Mouse (Mus musculus) forebrain, embryonic 14.5 days (tissue): Measurements from ENCODE around the gene Galnt10. TPM values are rescaled to one million over a fixed set of nuclear protein-coding genes. Genes with fewer than 3 reads are reported as not detected.
"Not testable (repeated sequence)": the region's sequence is repeated elsewhere in the genome, so short reads cannot be mapped to it uniquely, and the experiment has no call there.

ENCODE experiments used
- ATAC-seq: fragments of 200-750 bp; cut with Nextera tagmentation; 2 replicates; pipeline ENCODE4 v1.8.0; 2017; ENCODE audit warnings: mild to moderate bottlenecking, moderate library complexity
- DNase-seq: peaks from one replicate; pipeline ENCODE4 v3.0.0-alpha.2; 2015; ENCODE audit warnings: low spot score
- H3K27ac ChIP-seq: fragments of 300-500 bp; sonication (generic); 2 replicates; pipeline ENCODE4 v1.5.1; 2014; ENCODE audit warnings: low read depth, mild to moderate bottlenecking, control low read depth, low read length, moderate library complexity
- H3K27me3 ChIP-seq: fragments of 300-500 bp; sonication (generic); replicated peaks from 2 replicates; pipeline ENCODE4 v1.6.1; 2014; ENCODE audit warnings: low read length, control low read depth, mixed read lengths; ENCODE audit not compliant: control insufficient read depth, insufficient read depth
- H3K36me3 ChIP-seq: fragments of 300-500 bp; sonication (generic); 2 replicates; pipeline ENCODE4 v1.6.1; 2014; ENCODE audit warnings: low read length, control low read depth; ENCODE audit not compliant: control insufficient read depth, insufficient read depth
- H3K4me1 ChIP-seq: fragments of 300-500 bp; sonication (generic); 2 replicates; pipeline ENCODE4 v1.6.1; 2014; ENCODE audit warnings: antibody characterized with exemption, low read length, control low read depth; ENCODE audit not compliant: control insufficient read depth, insufficient read depth
- H3K4me2 ChIP-seq: fragments of 300-500 bp; sonication (generic); 2 replicates; pipeline ENCODE4 v1.6.1; 2014; ENCODE audit warnings: mild to moderate bottlenecking, control low read depth, low read length
- H3K4me3 ChIP-seq: fragments of 300-500 bp; sonication (generic); 2 replicates; pipeline ENCODE4 v1.5.1; 2014; ENCODE audit warnings: low read depth, low read length, control low read depth
- H3K9ac ChIP-seq: fragments of 300-500 bp; sonication (generic); 2 replicates; pipeline ENCODE4 v1.6.1; 2014; ENCODE audit warnings: mild to moderate bottlenecking, low read length, control low read depth, moderate library complexity
- H3K9me3 ChIP-seq: fragments of 300-500 bp; sonication (generic); replicated peaks from 2 replicates; pipeline ENCODE4 v1.6.1; 2016; ENCODE audit warnings: low read length, control low read depth, mixed read lengths; ENCODE audit not compliant: control insufficient read depth
- WGBS: fragments of 180-500 bp; shearing (Covaris S2); extraction: QIAGEN DNeasy Blood & Tissue Kit; methylation state at CpG from one replicate; pipeline ENCODE4 v1.1.7; 2014; 5-methylcytosine and 5-hydroxymethylcytosine counted together
- polyA plus RNA-seq: library from polyadenylated mRNA; unstranded; fragments of >200 nt; fragmentation: Nextera tagmentation; extraction: Ambion mirVana; gene quantifications from 2 replicates; pipeline ENCODE4 v1.2.1, GENCODE M21; 2014

Galnt10 gene
- polyA plus RNA-seq, 1 experiment from 2014 or later, result 6.1 TPM

DNA sequence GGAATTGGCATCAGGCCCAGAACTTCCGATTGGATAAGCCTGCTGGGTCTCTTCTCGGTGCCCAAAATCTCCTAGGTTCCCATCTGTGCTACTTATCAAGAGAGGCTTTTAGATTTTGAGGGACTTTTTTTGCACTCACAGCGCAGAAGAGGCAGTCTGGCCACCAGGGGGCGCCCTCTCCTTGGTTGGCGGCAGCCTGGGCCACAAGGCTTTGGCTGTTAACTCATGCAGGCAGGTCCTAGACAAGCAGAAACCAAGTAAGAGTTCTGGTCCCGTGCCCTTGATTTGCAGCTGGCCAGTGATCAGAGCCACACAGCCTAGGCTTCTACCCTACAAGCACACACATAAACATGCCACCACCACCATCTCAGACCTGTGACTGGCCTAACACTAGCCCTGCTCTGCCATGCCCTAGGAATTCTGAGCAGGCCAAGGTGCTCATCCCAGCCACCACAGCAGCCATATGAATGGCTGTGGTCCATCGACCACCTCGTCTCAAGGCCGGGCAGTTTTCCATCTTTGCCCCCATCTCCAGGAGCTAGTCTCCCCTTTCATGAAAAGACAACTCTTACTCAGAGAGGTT, 174.8 kb downstream of the Galnt10 start:
- no peak overlapping the region for H3K9ac ChIP-seq
- no peak overlapping the region for H3K4me3 ChIP-seq
- H3K4me1 ChIP-seq, result no peaks in the 10 kb centered on the region
- H3K9me3 ChIP-seq, result no peaks in the 10 kb centered on the region
- H3K4me2 ChIP-seq, result no peak overlapping the region
- no peaks in the 10 kb centered on the region for H3K36me3 ChIP-seq
- no peak overlapping the region for H3K27ac ChIP-seq
- ATAC-seq, result peak; percentile 34
- 30% methylated on average over 9 of the region's 9 CpGs for WGBS
- H3K27me3 ChIP-seq, result no peaks in the 10 kb centered on the region
- DNase-seq, result peak; percentile 77

DNA sequence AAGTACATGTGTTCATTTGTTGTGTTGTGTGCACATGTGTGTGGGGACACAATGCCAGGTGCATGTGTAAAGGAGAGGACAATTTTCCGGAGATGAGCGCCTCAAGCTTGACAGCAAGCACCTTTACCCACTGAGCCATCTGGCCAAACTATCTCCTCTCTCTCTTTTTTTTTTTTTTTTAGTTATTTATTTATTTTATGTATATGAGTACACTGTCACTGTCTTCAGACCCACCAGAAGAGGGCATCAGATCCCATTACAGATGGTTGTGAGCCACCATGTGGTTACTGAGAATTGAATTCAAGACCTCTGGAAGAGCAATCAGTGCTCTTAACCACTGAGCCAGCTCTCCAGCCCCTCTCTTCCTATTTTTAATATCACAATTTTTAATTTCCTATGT, 177.9 kb downstream of the Galnt10 start:
- H3K36me3 ChIP-seq, H3K27ac ChIP-seq, H3K9me3 ChIP-seq, H3K4me2 ChIP-seq, H3K4me1 ChIP-seq, ATAC-seq, H3K4me3 ChIP-seq, H3K9ac ChIP-seq, DNase-seq: not testable (repeated sequence)
- WGBS, result 90% methylated on average over 2 of the region's 2 CpGs
- peaks cover 20% of the 10 kb centered on the region for H3K27me3 ChIP-seq

DNA sequence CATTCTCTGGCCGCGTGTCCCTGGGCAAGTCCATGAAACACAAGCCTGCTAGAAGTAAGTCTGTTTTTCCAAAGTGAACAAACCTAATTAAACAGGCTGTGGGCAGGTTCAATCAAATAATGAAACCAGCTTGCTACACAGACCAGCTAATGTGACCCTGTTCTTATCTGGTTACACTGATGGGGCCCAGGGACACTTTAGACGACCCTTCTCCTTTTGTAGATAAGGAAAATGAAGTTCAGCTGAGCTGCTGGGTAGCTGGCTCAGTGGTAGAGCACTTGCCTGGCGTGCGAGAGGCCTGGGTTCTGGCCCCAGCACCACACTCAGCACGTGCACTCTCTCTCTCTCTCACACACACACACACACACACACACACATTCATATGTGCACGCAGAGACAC, 178.5 kb downstream of the Galnt10 start:
- 69% methylated on average over 7 of the region's 7 CpGs for WGBS
- Histone ChIP-seq H3K36me3 (no peaks in the 10 kb centered on the region), H3K4me1 (peaks cover 5% of the 10 kb centered on the region; the same call in 1 of the 2 replicates), H3K4me3 (no peak overlapping the region), H3K4me2 (no peak overlapping the region), H3K27me3 (peaks cover 20% of the 10 kb centered on the region), H3K9me3 (no peaks in the 10 kb centered on the region), H3K9ac (no peak overlapping the region), H3K27ac (no peak overlapping the region)
- no peak for DNase-seq
- no peak for ATAC-seq

DNA sequence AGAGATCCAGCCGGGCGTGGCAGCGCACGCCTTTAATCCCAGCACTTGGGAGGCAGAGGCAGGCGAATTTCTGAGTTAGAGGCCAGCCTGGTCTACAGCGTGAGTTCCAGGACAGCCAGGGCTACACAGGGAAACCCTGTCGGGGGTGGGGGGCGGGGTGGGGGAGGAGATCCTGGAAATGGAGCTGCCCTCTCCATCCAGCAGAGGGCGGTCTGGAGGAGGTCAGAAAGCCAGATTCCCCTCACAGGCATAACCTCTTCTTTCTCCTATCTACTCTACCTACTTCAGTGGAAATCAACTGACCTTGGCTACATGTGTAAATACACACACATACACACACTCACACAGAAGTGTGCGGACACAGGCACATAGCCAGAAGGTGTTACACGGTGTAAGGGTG, 180.0 kb downstream of the Galnt10 start:
- not testable (repeated sequence) for H3K9ac ChIP-seq, H3K9me3 ChIP-seq, H3K36me3 ChIP-seq, H3K27ac ChIP-seq, DNase-seq, H3K4me2 ChIP-seq, H3K4me1 ChIP-seq, H3K4me3 ChIP-seq, ATAC-seq
- H3K27me3 ChIP-seq, result peaks cover 32% of the 10 kb centered on the region
- WGBS, result 41% methylated on average over 11 of the region's 11 CpGs

DNA sequence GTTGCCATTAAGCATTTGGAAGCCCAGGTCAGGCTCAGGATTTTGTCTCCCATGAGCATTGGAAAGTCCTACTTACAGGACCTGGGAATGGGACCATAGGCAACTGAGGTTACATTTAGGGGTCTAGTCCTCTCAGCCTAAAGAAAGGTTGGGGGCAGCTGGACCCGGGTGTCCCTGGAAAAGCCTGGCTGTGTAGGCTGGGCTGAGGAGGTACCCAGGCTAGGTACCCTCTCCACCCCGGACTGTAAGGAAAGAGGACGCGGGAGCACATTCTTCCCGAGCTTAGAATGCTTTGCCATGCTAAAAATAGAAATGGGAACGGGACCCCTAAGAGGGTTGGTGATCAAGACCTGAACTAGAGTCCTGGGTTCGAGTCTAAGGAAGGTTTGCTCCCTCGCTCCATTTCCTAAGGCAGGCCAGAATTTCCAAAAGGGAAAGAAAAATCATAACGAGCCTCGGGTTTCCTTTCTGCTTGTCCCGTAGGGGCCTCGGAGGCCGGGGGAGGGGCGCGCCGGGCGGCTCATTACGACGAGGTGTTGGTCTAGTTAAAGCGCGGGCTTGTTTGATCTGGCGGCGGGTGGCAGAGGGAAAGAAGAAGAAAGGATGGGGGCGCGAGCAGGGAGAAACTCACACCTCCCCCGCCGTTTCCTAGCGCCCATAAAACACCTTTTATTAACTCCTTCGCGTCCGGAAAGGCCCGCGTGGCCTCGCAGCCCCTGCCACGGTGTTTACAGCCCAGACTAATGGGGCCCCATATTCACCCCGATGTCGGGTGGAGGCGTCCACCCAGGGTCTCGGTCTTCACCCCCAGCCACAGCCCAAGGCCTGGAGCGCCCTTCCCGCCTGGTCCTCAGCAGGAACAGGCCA, 182.0 kb downstream of the Galnt10 start:
- H3K27ac ChIP-seq, result no peak overlapping the region
- H3K4me2 ChIP-seq, result peak overlapping the region; percentile 42
- peak overlapping the region; percentile 27 for H3K4me3 ChIP-seq
- no peaks in the 10 kb centered on the region for H3K9me3 ChIP-seq
- H3K9ac ChIP-seq, result no peak overlapping the region
- ATAC-seq (peak; percentile 37; the same call in 1 of the 2 replicates), DNase-seq (no peak)
- peaks cover 53% of the 10 kb centered on the region for H3K27me3 ChIP-seq
- H3K36me3 ChIP-seq, result no peaks in the 10 kb centered on the region
- H3K4me1 ChIP-seq, result peaks cover 5% of the 10 kb centered on the region; the same call in 1 of the 2 replicates
- under 1% methylated on average over 41 of the region's 41 CpGs for WGBS

DNA sequence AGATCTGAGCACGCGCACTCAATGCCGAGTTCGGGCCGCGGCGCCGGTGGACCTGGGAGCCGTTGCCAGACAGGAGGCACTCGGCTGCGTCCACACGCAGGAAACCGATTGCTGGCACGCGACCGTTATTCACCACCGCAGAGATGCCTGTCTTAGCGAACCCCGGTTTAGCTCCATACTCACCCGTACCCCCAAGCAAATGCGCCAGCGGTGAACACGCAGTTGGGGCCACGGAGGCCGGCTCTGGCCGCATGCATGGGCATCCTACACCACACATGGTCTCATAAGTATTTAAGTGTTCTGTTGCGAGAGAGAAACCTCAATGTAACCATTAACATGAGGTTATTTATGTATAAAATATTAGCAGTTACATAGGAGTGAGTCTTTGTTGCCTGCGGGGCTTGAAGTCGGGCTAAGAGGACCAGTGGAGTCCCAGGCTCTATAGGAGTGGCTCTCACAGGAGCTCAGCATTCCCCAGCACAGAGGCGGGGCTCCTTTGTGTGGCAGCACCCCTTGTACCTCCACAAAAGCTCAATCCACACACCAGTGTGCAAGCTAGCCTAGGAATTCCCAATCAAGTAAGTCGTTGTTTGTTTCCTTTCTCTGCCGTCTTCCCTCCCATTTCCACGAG, 182.8 kb downstream of the Galnt10 start:
- Histone ChIP-seq H3K27ac (no peak overlapping the region), H3K9ac (no peak overlapping the region), H3K4me1 (peaks cover 5% of the 10 kb centered on the region; the same call in 1 of the 2 replicates), H3K27me3 (peaks cover 60% of the 10 kb centered on the region), H3K4me3 (peak overlapping the region; percentile 27), H3K9me3 (no peaks in the 10 kb centered on the region), H3K4me2 (peak overlapping the region; percentile 42), H3K36me3 (no peaks in the 10 kb centered on the region)
- ATAC-seq (peak; percentile 5; the same call in 1 of the 2 replicates), DNase-seq (peak; percentile 23)
- under 1% methylated on average over 33 of the region's 33 CpGs for WGBS

DNA sequence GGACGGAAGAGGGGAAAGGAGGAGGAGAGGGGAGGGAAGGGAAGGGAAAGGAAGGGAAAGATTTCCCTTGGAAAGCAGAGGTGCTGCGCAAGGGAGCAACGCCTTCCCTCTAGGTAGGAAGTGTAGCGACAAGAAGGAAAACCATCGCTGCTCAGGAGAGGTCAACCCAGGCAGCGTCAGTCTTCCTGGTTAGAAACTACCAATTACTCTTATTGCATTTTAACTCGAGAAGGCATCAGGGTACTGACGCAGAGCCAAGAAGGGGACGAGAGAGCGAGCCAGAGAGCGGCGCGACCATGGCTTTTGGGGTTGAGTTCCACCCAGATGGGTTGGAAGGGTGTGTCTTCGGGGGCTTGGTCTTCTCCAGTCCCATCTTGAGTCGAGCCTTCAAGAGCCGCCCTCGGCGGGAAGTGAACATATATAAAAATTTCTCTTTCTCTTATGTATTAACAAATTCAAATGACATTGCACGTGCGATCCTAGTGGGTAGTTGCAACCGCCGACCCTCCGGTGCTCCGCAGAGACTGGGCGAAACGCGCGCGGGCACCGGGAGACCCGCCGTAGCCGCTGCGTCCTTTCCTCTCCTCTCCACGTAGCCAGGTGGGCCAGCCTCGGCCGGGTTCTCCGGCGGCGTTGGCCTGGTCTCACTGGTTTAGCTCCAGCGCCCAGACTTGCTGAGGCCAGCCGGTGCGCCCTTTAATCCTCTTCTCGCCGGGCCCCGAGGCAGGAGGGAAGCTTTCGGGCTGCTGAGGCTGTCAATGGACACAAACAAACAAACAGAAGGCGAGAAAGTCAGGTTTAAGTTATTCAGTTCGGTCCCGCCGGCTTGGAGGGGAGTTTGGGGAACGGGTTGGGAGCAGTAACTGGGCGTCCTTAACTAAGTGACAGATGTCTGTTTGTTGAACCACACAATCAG, 184.0 kb downstream of the Galnt10 start:
- no peak overlapping the region for H3K9ac ChIP-seq
- no peak overlapping the region for H3K4me3 ChIP-seq
- H3K27ac ChIP-seq, result no peak overlapping the region
- H3K4me1 ChIP-seq, result peaks cover 5% of the 10 kb centered on the region; the same call in 1 of the 2 replicates
- H3K27me3 ChIP-seq, result peaks cover 72% of the 10 kb centered on the region
- H3K36me3 ChIP-seq, result no peaks in the 10 kb centered on the region
- no peak overlapping the region for H3K4me2 ChIP-seq
- DNase-seq, result no peak
- 2% methylated on average over 53 of the region's 53 CpGs for WGBS
- no peak for ATAC-seq
- no peaks in the 10 kb centered on the region for H3K9me3 ChIP-seq
